Mouse (Mus musculus) layer of hippocampus, adult 9-10 months (tissue): ENCODE measurements around the gene Hsp90aa1.
"Not testable (repeated sequence)": the region's sequence is repeated elsewhere in the genome, so short reads cannot be mapped to it uniquely, and the experiment has no call there.

Experiments used
- DNase-seq: peaks from one replicate; pipeline ENCODE4 v3.0.0; 2022; ENCODE audit warnings: low spot score

Hsp90aa1 gene

DNA sequence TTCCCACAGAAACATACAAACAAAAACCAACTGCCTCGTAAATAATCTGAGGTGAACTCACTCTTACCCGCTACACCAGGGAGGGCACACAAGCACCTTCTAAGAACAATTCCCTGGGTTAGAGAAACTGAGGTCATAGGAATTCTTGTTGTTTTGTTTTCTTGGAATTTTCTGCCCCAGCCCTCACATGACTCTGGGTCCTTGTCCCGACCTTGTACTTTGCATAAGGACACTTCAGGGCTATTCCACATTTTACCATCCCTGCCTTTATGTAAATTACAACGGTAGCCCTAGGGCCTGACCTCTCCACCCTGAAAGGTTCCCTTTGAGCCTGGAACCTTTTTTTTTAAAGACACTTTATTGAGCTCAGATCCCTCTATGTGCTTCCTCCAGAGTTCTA is at the start of gene Hsp90aa1:
Hsp90aa1 (minus strand) TSS at position 173 of the 400 bp plus-strand sequence.
- DNase-seq, result no peak

DNA sequence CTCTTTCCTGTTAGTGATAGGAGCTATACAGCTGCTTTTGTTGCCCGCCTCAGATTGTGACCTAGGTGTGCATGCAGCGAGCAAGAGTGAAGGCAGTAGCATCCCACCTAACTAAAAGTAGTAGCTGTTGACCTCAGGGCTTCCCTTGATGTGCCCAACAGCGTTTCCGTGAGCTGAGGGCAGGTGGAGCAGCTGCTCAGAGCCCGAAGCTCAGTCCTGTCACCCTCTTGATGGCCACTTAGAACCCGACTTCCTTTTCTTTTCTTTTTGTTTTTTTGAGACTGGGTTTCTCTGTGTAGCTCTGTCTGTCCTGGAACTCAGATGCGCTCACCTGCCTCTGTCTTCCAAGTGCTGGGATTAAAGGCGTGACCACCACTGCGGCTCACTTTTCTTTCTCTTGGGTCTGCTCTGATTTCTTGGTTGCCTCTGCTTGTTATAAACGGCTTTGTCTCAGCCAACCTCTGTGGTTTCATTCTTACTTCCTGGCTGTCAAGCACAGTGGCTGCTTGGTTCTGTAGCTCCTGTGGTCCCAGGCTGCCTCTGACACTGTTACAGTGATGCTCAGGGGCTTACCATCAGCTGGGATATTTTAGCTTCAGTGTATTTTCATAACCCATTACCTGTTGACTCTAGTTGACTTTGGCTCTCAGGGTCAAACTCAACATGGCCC is 48.4 kb upstream of the Hsp90aa1 start:
- DNase-seq, result no peak

DNA sequence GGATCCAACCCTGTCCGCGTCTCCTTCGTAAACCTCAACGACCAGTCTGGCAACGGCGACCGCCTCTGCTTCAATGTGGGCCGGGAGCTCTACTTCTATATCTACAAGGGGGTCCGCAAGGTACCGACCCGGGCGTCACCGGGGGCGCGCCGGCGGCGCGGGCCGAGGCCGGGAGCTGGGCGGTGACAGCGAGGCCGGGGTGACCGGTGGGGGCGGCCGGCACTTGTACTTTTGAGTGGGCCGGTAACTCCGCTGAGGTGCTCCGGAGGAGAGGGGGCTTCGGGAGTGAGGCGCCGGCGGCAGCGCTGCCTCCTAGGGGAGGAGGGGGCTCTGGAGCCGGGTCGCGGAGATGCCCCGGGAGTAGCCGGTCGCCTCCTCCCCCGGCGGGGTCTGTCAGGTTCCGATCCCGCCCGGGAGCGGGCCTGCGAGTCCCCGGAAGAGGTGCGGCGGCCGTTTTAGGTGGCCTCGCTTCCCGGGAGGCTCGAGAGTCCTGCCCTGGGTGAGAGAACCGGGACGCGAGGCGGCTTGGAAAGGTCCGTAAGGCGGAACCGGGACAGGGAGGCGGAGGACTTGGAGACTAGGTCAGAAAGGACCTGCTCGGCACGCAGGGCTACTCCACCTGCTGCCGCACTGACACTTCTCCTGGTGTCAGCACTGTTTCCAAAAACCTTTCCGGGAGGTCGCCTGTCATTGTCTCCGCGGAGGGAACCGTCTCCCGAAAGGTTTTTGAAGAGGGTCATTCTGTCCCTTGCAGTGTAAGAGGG is 35.8 kb upstream of the Hsp90aa1 start:
- no peak for DNase-seq

- peak; percentile 85 for DNase-seq
Measured at GRCm38 (mm10) chr12:110737170-110738157, 34.9 kb upstream of the Hsp90aa1 start, which contains the start of gene Wdr20. Wdr20 (plus strand) TSS chr12:110737944.

DNA sequence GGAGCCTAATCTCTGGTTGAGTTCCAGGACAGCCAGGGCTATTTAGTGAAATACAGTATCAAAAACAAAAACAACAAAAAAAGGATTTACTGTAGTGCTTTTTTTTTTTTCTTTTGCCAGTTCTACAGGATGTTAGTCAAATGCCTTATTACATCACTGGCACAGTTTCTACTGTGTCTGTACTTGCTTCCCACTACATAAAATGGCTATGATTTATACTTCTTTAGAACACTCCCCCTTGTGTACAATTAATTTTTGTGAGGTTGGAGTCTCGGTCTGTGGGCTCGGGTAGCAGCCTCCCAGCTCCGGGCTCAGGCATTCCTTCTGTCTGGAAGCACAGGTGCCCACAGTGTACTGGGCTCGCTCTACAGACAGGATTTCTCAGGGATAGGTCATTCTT is 34.1 kb upstream of the Hsp90aa1 start:
- DNase-seq, result no peak

DNA sequence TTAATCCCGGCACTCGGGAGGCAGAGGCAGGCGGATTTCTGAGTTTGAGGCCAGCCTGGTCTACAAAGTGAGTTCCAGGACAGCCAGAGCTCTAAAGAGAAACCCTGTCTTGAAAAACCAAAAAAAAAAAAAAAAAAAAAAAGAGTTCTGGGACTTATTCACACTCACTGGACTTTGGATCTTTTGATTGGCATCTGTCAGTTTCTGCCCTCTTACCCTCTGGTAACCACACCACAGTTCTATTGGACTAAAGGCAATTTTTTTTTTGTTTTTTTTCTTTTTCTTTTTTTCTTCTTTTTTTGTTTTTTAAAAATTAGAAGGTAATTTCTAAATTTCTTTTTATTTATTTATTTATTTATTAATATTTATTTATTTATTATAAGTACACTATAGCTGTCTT is 30.7 kb upstream of the Hsp90aa1 start:
- not testable (repeated sequence) for DNase-seq

DNA sequence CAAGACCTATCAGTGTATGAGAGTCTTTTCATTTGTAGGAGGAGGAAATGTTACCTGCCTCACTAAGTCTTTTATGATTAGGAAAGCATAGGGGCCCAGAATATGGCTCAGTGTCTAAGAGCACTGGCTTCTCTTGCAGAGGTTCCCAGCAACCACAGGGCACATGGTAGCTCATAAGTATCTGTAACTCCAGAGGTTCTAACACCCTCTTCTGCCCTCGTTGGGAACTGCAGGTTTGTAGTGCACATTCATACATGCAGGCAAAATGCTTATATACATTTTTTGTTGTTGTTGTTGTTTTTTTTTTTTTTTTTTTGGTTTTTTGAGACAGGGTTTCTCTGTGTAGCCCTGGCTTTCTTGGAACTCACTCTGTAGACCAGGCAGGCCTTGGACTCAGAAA is 23.9 kb upstream of the Hsp90aa1 start:
- DNase-seq, result no peak

DNA sequence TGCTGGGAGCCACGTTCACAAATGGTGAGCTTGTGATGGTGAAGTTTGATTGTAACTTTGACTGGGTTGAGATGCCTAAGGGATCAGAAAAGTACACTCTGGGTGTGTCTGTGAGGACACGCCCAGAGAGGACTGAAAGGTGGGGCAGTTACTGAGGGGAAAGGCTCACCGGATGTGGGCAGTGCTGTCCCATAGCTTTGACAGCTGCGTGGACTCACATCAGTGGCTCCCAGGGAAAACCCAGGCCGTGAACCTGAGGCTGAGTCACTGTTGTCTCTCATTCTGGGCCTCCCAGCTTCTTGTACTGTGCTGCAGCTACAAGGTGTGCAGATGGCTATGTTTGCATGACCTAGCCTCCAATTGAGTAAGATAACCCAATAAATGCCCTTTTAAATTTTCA is 23.0 kb upstream of the Hsp90aa1 start:
- no peak for DNase-seq

GRCm38 (mm10) chr12:110725051-110725450 is 22.5 kb upstream of the Hsp90aa1 start:
- no peak for DNase-seq

GRCm38 (mm10) chr12:110716004-110716403 is 13.5 kb upstream of the Hsp90aa1 start:
- no peak for DNase-seq

- no peak for DNase-seq
Measured at GRCm38 (mm10) chr12:110714215-110714614, 11.7 kb upstream of the Hsp90aa1 start.

DNA sequence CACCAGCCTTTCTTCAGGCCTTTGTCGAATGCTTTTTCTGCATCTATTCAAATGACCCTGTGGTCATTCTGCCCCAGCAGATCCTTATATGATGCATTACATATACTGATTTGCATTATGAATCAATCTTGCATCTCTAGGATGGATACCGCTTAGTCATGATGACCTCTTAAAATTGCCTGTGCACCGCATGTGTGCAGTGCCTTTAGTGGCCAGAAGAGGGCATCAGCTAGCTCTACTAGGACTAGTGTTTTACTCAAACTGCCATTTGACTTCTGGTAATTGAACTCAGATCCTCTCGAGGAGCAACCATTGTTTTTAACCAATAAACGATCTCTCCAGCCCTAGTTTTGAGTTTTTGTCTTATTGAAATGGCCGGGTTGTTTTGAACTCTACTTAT is 11.3 kb upstream of the Hsp90aa1 start:
- DNase-seq, result no peak

- no peak for DNase-seq
Measured at GRCm38 (mm10) chr12:110711270-110711669, 8.7 kb upstream of the Hsp90aa1 start.

GRCm38 (mm10) chr12:110707451-110707850 is 4.9 kb upstream of the Hsp90aa1 start:
- DNase-seq, result no peak

GRCm38 (mm10) chr12:110706337-110707231 is 4.1 kb upstream of the Hsp90aa1 start:
- DNase-seq, result no peak

- not testable (repeated sequence) for DNase-seq
Measured at GRCm38 (mm10) chr12:110705419-110705818, 2.9 kb upstream of the Hsp90aa1 start.

GRCm38 (mm10) chr12:110703682-110704081 is 1.2 kb upstream of the Hsp90aa1 start:
- no peak for DNase-seq

- DNase-seq, result peak; percentile 73
Measured at GRCm38 (mm10) chr12:110703008-110703471, 512 bp upstream of the Hsp90aa1 start.

GRCm38 (mm10) chr12:110701363-110701762 is 1.2 kb downstream of the Hsp90aa1 start:
- DNase-seq, result not testable (repeated sequence)

DNA sequence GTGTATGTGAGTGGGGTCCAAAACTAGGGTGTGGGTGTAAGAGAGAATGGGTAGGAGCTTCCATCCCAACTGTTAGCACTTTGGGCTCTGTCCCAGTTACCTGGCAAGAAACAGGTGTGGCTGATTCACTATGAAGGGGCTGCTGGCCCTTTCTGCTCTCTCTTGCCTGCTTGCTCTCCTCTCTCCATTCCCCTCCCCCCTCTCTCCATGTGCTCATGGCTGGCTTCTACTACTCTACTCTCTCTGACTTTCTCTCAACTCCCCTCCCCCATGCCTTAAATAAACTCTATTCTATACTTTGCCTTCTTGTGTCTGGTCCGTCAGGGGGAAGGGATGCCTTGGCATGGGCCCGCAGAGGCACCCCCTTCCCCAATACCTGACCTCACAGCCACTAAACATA is 1.8 kb downstream of the Hsp90aa1 start:
- no peak for DNase-seq

DNA sequence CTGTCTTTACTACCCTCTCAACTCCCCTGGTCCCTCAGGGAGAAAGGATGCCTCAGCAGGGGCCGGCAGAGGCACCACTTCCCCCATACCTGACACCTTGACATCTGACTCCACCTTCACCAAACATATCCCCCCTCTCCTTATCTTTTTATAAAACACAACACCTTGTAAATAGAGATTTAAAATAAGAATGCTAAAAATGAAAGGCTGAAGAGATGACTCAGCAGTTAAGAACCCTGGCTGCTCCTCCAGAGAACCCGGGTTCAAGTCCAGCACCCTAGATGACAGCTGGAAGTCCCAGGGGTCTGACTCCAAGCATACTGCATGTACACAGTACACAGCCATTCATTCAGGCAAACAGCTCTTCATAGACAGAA is 3.4 kb downstream of the Hsp90aa1 start:
- no peak for DNase-seq
